Mouse (Mus musculus) ES-Bruce4 (cell line): ENCODE results near the gene Rab35. TPM values are rescaled to one million over a fixed set of nuclear protein-coding genes. Genes with fewer than 3 reads are reported as not detected.
A peak's percentile ranks its signal among the peaks of the same experiment; 100 is the strongest.

Source experiments
- H3K27ac ChIP-seq: 2 replicates; pipeline ENCODE4 v1.5.1; 2012; ENCODE audit warnings: low read length, inconsistent platforms; ENCODE audit not compliant: insufficient read depth
- H3K27me3 ChIP-seq: 2 replicates; pipeline ENCODE4 v1.6.1; 2012; ENCODE audit warnings: mild to moderate bottlenecking, low read length, inconsistent platforms; ENCODE audit not compliant: control insufficient read depth, poor library complexity, insufficient read depth, severe bottlenecking
- H3K36me3 ChIP-seq: 2 replicates; pipeline ENCODE4 v1.6.1; 2012; ENCODE audit warnings: inconsistent platforms, mild to moderate bottlenecking, low read length, moderate library complexity; ENCODE audit not compliant: control insufficient read depth, poor library complexity, insufficient read depth, severe bottlenecking
- H3K4me1 ChIP-seq: one replicate; pipeline ENCODE4 v1.8.1; 2011; ENCODE audit warnings: low read length; ENCODE audit not compliant: control insufficient read depth, insufficient read depth
- H3K4me3 ChIP-seq: 2 replicates; pipeline ENCODE4 v1.5.1; 2011; ENCODE audit warnings: low read depth, mild to moderate bottlenecking, low read length
- H3K9ac ChIP-seq: 2 replicates; pipeline ENCODE4 v1.6.1; 2012; ENCODE audit warnings: low read depth, mild to moderate bottlenecking, inconsistent platforms; ENCODE audit not compliant: poor library complexity, severe bottlenecking
- H3K9me3 ChIP-seq: replicated peaks from 2 replicates; pipeline ENCODE4 v1.6.1; 2012; ENCODE audit warnings: mild to moderate bottlenecking, low read length, inconsistent platforms; ENCODE audit not compliant: control insufficient read depth, poor library complexity, insufficient read depth, severe bottlenecking
- CTCF ChIP-seq: IDR thresholded peaks from one replicate; pipeline ENCODE4 v1.8.1; 2011; ENCODE audit warnings: low read depth, low read length
- EP300 ChIP-seq: IDR thresholded peaks from 2 replicates; pipeline ENCODE4 v1.6.1; 2011; ENCODE audit warnings: low read depth, low read length; ENCODE audit not compliant: insufficient read depth
- POLR2A ChIP-seq: IDR thresholded peaks from one replicate; pipeline ENCODE4 v1.8.1; 2011; ENCODE audit warnings: low read length; ENCODE audit not compliant: insufficient read depth
- polyA plus RNA-seq: library from polyadenylated mRNA; stranded (reverse); fragments of >200 nt; gene quantifications from 2 replicates; pipeline ENCODE4 v1.2.4, GENCODE M21; 2011; ENCODE audit warnings: low read depth; ENCODE audit not compliant: missing spikeins, insufficient read depth, insufficient read length

Gene Rab35
- polyA plus RNA-seq = 58.9 and 62.4 TPM in 2 replicates

DNA sequence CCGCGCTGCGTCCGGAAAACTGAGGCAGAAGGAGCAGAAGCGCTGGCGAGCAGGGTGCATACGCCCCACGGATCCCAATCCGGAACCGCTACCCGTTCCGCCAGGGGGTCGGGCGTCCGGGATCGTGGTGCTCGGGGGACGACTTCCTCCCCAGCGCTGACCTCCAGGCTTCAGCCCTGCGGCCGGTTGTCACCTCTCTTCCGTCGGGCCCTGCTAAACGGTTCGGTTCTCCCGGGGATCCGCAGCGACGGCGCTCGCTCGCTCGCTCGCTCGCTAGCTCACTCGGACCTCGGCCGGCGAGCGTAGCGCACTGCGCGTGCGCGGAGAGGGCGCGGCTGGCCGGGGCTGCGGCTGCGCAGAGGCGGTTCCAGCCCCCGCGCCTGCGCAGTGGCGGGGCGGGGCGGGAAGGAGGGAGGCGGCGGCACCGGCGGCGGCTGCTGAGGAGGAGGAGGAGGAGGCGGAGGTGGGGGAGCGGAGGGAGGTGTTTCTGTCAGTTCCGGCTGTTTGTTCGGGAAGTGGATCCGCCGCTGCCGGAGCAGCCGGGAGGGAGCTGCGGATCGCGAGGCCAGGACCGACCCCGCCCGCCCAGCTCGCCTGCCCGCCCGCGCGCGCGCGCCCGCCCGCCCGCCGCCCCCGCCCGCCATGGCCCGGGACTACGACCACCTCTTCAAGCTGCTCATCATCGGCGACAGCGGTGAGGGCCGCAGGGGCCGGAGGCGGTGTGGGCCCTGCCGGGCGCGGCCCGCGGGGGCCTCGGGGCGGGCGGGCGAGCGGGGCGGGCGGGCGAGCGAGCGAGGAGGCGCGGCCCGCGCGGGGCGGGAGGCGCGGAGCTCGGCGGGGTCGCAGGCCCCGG is at the start of gene Rab35:
TSS of gene Rab35 (plus strand) at position 404 of the 853 bp plus-strand sequence.
- Histone ChIP-seq H3K4me3 (peak within 1 kb of the TSS; percentile 98), H3K9me3 (no peaks in the 10 kb centered on the region), H3K9ac (peak within 1 kb of the TSS; percentile 95), H3K27me3 (no peaks in the 10 kb centered on the region), H3K27ac (peak within 1 kb of the TSS; percentile 13; the same call in 1 of the 2 replicates), H3K4me1 (no peaks in the 10 kb centered on the region), H3K36me3 (no peaks in the 10 kb centered on the region)
- no peak for TF ChIP-seq POLR2A
- TF ChIP-seq CTCF = no peak
- TF ChIP-seq EP300 = no peak

DNA sequence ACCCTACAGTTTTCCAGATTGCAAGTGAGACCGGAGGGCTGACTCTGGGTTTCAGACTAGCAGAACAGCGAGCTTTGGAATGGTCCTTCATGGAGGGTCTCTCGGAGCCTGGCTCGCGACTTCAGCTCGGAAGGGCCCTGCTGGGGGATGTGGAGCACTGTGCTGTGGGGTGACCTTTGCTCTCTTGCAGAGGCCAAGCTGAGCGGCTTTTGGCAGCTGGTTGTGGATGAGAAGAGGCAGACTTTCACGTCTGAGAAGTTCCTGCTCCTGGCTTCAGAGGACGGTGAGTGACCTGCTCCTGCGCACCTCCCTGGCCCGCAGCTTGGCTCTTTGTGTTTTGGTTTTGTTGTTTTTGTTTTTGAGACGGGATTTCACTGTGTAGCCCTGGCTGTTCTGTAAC is 46.1 kb upstream of the Rab35 start:
- peaks cover 43% of the 10 kb centered on the region for H3K36me3 ChIP-seq
- TF ChIP-seq CTCF (no peak), POLR2A (no peak), EP300 (no peak)
- no peak overlapping the region for H3K9ac ChIP-seq
- no peak overlapping the region for H3K4me3 ChIP-seq
- no peak overlapping the region for H3K27ac ChIP-seq
- no peaks in the 10 kb centered on the region for H3K4me1 ChIP-seq
- H3K27me3 ChIP-seq = no peaks in the 10 kb centered on the region
- H3K9me3 ChIP-seq = no peaks in the 10 kb centered on the region; the same call in 1 of the 2 replicates

DNA sequence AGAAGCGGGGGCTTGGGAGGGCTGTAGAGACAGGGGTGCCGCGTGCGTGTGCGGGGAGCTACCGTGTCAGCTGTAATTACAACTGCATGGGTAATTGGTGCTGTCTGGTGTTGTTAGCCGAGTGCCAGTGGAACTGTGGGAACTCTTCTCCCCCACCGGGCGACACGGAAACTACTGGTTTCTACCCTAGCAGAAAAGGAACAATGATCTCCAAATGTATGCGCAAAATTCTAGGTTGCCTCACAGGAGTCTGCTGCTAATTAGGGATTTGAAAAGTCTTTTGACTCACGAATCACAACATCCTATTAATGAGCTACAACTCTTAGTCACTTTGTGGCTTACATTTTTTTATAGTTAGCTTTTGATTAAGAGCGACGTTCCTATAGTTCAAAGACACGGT is 45.5 kb upstream of the Rab35 start:
- Histone ChIP-seq H3K27me3 (no peaks in the 10 kb centered on the region), H3K4me1 (no peaks in the 10 kb centered on the region), H3K4me3 (no peak overlapping the region), H3K9ac (no peak overlapping the region), H3K9me3 (no peaks in the 10 kb centered on the region; the same call in 1 of the 2 replicates), H3K27ac (no peak overlapping the region), H3K36me3 (peaks cover 43% of the 10 kb centered on the region)
- TF ChIP-seq CTCF (no peak), POLR2A (no peak), EP300 (no peak)

DNA sequence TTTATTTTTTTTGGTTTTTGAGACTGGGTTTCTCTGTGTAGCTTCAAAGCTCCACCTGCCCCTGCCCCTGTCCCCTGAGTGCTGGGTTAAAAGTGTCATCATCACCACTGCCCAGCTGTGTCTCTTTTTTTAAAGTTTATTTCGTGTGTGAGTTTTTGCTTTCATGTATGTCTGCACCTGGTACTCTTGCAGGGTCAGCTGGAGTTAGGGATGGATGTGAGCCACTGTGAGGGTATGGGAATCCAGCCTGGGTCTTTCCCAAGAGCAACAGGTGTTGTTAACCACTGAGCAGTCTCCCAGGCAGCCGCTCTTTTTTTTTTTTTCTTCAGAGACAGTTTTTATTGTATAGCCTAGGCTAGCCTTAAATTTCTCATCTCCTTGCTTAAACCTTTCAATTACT is 44.9 kb upstream of the Rab35 start:
- H3K9ac ChIP-seq = no peak overlapping the region
- H3K9me3 ChIP-seq = no peaks in the 10 kb centered on the region; the same call in 1 of the 2 replicates
- no peak for TF ChIP-seq POLR2A
- no peak for TF ChIP-seq CTCF
- no peak for TF ChIP-seq EP300
- H3K27ac ChIP-seq = no peak overlapping the region
- peaks cover 47% of the 10 kb centered on the region for H3K36me3 ChIP-seq
- H3K27me3 ChIP-seq = no peaks in the 10 kb centered on the region
- H3K4me1 ChIP-seq = no peaks in the 10 kb centered on the region
- no peak overlapping the region for H3K4me3 ChIP-seq

DNA sequence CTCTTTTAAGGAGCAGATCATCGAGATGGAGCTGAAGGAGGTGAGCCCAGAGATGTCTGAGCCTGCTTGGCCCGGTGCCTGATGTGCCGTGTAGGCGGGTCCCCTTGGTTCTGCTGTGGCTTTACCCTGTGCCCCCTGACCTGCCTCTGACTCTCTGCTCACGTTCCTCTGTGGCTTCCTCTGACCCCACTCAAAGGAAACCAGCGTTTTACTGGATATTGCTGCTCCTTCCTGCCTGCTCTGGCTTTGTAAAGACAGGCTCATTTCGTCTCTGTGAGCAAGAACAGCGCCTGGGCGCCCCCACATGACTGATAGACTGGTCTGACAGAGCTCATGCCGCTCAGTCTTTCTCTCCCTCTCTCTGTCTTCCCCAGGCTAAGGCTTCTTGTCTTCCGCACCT is 40.7 kb upstream of the Rab35 start:
- Histone ChIP-seq H3K4me3 (no peak overlapping the region), H3K9ac (no peak overlapping the region), H3K36me3 (peaks cover 34% of the 10 kb centered on the region), H3K4me1 (no peaks in the 10 kb centered on the region), H3K27ac (no peak overlapping the region), H3K27me3 (no peaks in the 10 kb centered on the region), H3K9me3 (no peaks in the 10 kb centered on the region)
- TF ChIP-seq POLR2A = no peak
- TF ChIP-seq CTCF = no peak
- TF ChIP-seq EP300 = no peak

DNA sequence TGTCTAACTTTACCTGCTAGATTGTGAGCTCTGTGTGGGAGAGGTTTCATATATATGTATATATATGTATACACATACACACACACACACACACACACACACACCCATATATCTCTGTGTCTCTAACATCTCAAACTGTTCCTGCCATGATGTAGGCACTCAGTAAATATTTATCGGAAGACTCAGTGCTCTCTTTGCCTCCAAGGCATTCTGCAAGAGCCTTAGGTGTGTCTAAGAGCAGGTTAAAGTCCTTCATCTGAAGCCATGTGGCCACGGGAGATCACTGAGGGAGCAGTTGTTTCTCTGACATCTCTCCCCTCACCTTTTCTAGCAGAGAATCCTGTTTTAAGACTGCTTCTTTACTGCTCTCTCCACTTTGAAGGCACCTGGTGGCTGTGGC is 40.2 kb upstream of the Rab35 start:
- Histone ChIP-seq H3K27me3 (no peaks in the 10 kb centered on the region), H3K4me1 (no peaks in the 10 kb centered on the region), H3K9ac (no peak overlapping the region), H3K4me3 (no peak overlapping the region), H3K36me3 (peaks cover 34% of the 10 kb centered on the region), H3K27ac (no peak overlapping the region), H3K9me3 (no peaks in the 10 kb centered on the region)
- no peak for TF ChIP-seq POLR2A
- TF ChIP-seq EP300 = no peak
- TF ChIP-seq CTCF = no peak
